Mouse (Mus musculus): Measurements from ENCODE around the gene Dact3.

GRCm38 (mm10) chr7:16883162-16883561 lies 8.0 kb downstream of the Dact3 start:
- TF ChIP-seq CTCF (IDR thresholded peaks at IDR 0.05; ENCODE audit: extremely low read depth, insufficient read depth, low read length), result no peak
- no peak for TF ChIP-seq POLR2A (IDR thresholded peaks at IDR 0.05; ENCODE audit: extremely low read depth, insufficient read depth, low read length)
